Mouse (Mus musculus) CD4-positive naive resting alpha-beta T cell, adult 57 days (primary cell): ENCODE results near the gene Slc4a4. TPM values are rescaled to one million over a fixed set of nuclear protein-coding genes. Genes with fewer than 3 reads are reported as not detected.

ENCODE experiments used
- total RNA-seq: library from RNA; stranded (reverse); gene quantifications from one replicate; pipeline ENCODE4 v1.2.4, GENCODE M21; 2023

The Slc4a4 gene
- 2.4 TPM for total RNA-seq

GRCm38 (mm10) chr5:88886668-88887555 is at the start of gene Slc4a4:
Gene Slc4a4 (plus strand): TSS chr5:88886818.

Other genes with a start within 250 kb of the Slc4a4 start
- gene Grsf1, start 210.6 kb upstream of the Slc4a4 start, total RNA-seq = 41.4 TPM
- gene Mob1b, start 166.0 kb upstream of the Slc4a4 start, total RNA-seq = 23.4 TPM
- gene Dck, start 121.8 kb upstream of the Slc4a4 start, total RNA-seq = 26.8 TPM